ENCODE assay signal across 10 mouse cellular contexts in the genomic region with DNA sequence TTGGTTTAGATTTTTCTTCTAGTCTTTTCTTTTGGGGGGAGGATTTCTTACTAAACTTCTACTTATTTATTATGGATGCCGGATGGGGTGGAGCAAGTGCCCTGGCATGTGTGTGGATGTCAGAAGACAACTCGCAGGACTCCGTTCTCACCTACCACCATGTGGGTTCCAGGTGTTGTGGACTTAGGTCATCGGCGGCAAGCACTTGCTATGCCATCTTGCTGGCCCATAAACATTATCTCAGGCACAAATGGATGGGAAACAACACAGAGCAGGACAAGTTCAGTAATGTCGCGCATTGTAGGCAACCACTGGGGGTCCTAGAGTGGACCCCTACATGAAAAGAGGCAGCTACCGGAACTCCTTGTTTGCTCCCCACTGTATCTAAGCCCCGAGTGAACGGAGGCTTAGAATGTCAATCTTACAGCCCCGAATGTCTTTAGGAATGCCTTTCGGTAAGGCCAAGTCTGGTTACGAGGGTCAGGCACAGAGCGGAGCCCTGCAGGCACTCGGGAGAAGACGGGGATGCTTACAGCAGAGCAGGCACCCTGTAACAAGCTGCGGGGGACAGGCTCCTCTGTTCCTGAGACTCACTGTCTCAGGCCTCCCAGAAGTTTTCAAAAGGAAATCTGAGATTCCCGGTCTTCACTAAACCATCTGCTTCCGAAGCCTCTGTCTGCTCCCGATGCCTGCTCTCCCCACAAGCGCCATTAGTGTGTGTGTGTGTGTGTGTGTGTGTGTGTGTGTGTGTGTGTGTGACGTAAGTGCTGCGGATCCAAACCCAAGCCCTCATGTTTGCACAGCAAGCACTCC. TPM values are rescaled to one million over a fixed set of nuclear protein-coding genes. Genes with fewer than 3 reads are reported as not detected.
DNase-seq lines count a peak whose midpoint lies in the region; ATAC-seq and TF ChIP-seq lines count a peak whose summit lies in the region.
"Had no signal": no experiment of that assay in that cellular context is flagged by ENCODE, and none has a peak within 500 bp of the region (broad histone marks: within the 10 kb centered on the region; RNA-seq: fewer than 3 reads in every experiment).

No protein-coding gene starts in this region.

- H3K4me2 ChIP-seq in heart, embryonic 12.5 days, result peak overlapping the region; percentile 52
- peak overlapping the region; percentile 34 for H3K4me2 ChIP-seq in forebrain, postnatal 0 days (ENCODE audit: low read depth)

- H3K9ac ChIP-seq in heart, embryonic 12.5 days, result no peak overlapping the region
- no peak overlapping the region for H3K9ac ChIP-seq in forebrain, postnatal 0 days

- H3K36me3 ChIP-seq in heart, embryonic 12.5 days, result no peaks in the 10 kb centered on the region
- H3K36me3 ChIP-seq in forebrain, postnatal 0 days (ENCODE audit: insufficient read depth), result no peaks in the 10 kb centered on the region
- H3K36me3 ChIP-seq in midbrain, embryonic 10.5 days, result no peaks in the 10 kb centered on the region

- ATAC-seq in heart, embryonic 12.5 days (ENCODE audit: insufficient number of reproducible peaks, low FRiP score), result no peak
- no peak; the same call in 1 of the 2 replicates for ATAC-seq in forebrain, postnatal 0 days

- peak overlapping the region; percentile 27 for H3K4me3 ChIP-seq in heart, embryonic 12.5 days
- H3K4me3 ChIP-seq in forebrain, postnatal 0 days (ENCODE audit: low read depth, low read length), result no peak overlapping the region; the same call in 1 of the 2 replicates
- H3K4me3 ChIP-seq in midbrain, embryonic 10.5 days, result peak overlapping the region; percentile 48

- DNase-seq in heart, adult 11 months, result no peak
- peak; percentile 19 for DNase-seq in ES-CJ7 (ENCODE audit: low read depth, low spot score)
- no peak for DNase-seq in forebrain, postnatal 0 days
- DNase-seq in midbrain, embryonic 10.5 days (ENCODE audit: low spot score), result peak; percentile 44
- no peak for DNase-seq in ovary, adult 18-20 months (ENCODE audit: low spot score)
- no peak for DNase-seq in thymus, postnatal 14 days
- no peak for DNase-seq in spleen, postnatal 14 days (ENCODE audit: low spot score in 2 of 2)
- DNase-seq: cerebellum, adult 11 months; right cerebral cortex, postnatal 25 days had no signal

- peaks cover 68% of the 10 kb centered on the region for H3K27me3 ChIP-seq in heart, embryonic 12.5 days (replicated peaks)
- H3K27me3 ChIP-seq in forebrain, postnatal 0 days (ENCODE audit: insufficient read depth, low read length), result no peaks in the 10 kb centered on the region; the same call in 1 of the 2 replicates
- peaks cover 50% of the 10 kb centered on the region for H3K27me3 ChIP-seq in midbrain, embryonic 10.5 days (ENCODE audit: low read depth, poor library complexity, severe bottlenecking)

- H3K27ac ChIP-seq in heart, embryonic 12.5 days (ENCODE audit: poor library complexity, severe bottlenecking), result no peak overlapping the region
- H3K27ac ChIP-seq in forebrain, postnatal 0 days (ENCODE audit: low read depth, low read length), result no peak overlapping the region
- peak overlapping the region; percentile 75 for H3K27ac ChIP-seq in midbrain, embryonic 10.5 days (replicated peaks)

- 19% methylated on average over 23 of the region's 23 CpGs for WGBS in heart, embryonic 12.5 days
- WGBS in forebrain, postnatal 0 days, result 41% methylated on average over 23 of the region's 23 CpGs
- 36% methylated on average over 23 of the region's 23 CpGs for WGBS in midbrain, embryonic 10.5 days

- no peaks in the 10 kb centered on the region; the same call in 1 of the 2 replicates for H3K9me3 ChIP-seq in heart, embryonic 12.5 days (replicated peaks)
- H3K9me3 ChIP-seq in forebrain, postnatal 0 days (ENCODE audit: low read length), result no peaks in the 10 kb centered on the region
- H3K9me3 ChIP-seq in midbrain, embryonic 10.5 days (replicated peaks), result no peaks in the 10 kb centered on the region

- H3K4me1 ChIP-seq in heart, embryonic 12.5 days (replicated peaks), result peaks cover 15% of the 10 kb centered on the region; the same call in 1 of the 2 replicates
- no peaks in the 10 kb centered on the region for H3K4me1 ChIP-seq in forebrain, postnatal 0 days (ENCODE audit: insufficient read depth)
- peaks cover 27% of the 10 kb centered on the region for H3K4me1 ChIP-seq in midbrain, embryonic 10.5 days

- no peak for TF ChIP-seq CTCF in forebrain, postnatal 0 days (IDR thresholded peaks at IDR 0.05; ENCODE audit: low read depth)

RNA-seq across cellular contexts. Expression of a gene that starts 16.8 kb away (rescaled TPM):
- 0.74 and 1.1 TPM in 2 replicates for polyA plus RNA-seq in heart, embryonic 12.5 days (2016; fragmentation: Nextera tagmentation; extraction: Ambion mirVana)
- total RNA-seq in forebrain, postnatal 0 days (2014; rRNA removed), result 3.5 and 5.2 TPM in 2 replicates
- 4.0 and 4.2 TPM in 2 replicates for polyA plus RNA-seq in forebrain, postnatal 0 days (2015; fragmentation: Nextera tagmentation; extraction: Ambion mirVana)
- 1.8 and 2.1 TPM in 2 replicates for polyA plus RNA-seq in midbrain, embryonic 10.5 days (2016; fragmentation: Nextera tagmentation; extraction: Ambion mirVana)

Comparison
In these comparisons a context has a peak if more than half of its experiments do, and no peak if none do; other contexts are left out.
1. DNase-seq: peak in ES-CJ7 (single experiment) and midbrain, embryonic 10.5 days (single experiment); none in heart, adult 11 months (single experiment), forebrain, postnatal 0 days (single experiment), ovary, adult 18-20 months (single experiment), thymus, postnatal 14 days (single experiment) and spleen, postnatal 14 days (0 of 2).